Mouse (Mus musculus) erythroblast, embryonic 14.5 days (primary cell): ENCODE measurements around the gene Saal1.
"Not testable (repeated sequence)": the region's sequence is repeated elsewhere in the genome, so short reads cannot be mapped to it uniquely, and the experiment has no call there.

Experiments
- GATA1 ChIP-seq: IDR thresholded peaks from 2 replicates; pipeline ENCODE4 v1.6.1; 2012; ENCODE audit warnings: low read length, inconsistent platforms, mixed read lengths
- TAL1 ChIP-seq: IDR thresholded peaks from 3 replicates; pipeline ENCODE4 v1.6.1; 2012; ENCODE audit warnings: low read length, inconsistent platforms, mixed read lengths

GRCm38 (mm10) chr7:46650231-46650630 is 60.2 kb downstream of the Saal1 start:
- not testable (repeated sequence) for TF ChIP-seq GATA1, TAL1
